Mouse (Mus musculus) gastrocnemius, adult 2 months (tissue): ENCODE results near the gene Zfp708. TPM values are rescaled to one million over a fixed set of nuclear protein-coding genes. Genes with fewer than 3 reads are reported as not detected.
"Not testable (repeated sequence)": the region's sequence is repeated elsewhere in the genome, so short reads cannot be mapped to it uniquely, and the experiment has no call there.

ENCODE experiments used
- DNase-seq: peaks from one replicate; pipeline ENCODE4 v3.0.0; 2022
- H3K27ac ChIP-seq: fragments of 200-600 bp; 2 replicates; pipeline ENCODE4 v1.8.1; 2022; ENCODE audit warnings: mild to moderate bottlenecking
- H3K4me3 ChIP-seq: fragments of 200-600 bp; 2 replicates; pipeline ENCODE4 v1.8.1; 2022; ENCODE audit warnings: mild to moderate bottlenecking, moderate library complexity
- CTCF ChIP-seq: fragments of 200-600 bp; IDR thresholded peaks from 2 replicates; pipeline ENCODE4 v1.8.1; 2022; ENCODE audit warnings: antibody characterized with exemption, mild to moderate bottlenecking, moderate library complexity
- intact Hi-C: fragments of 180-260 bp; cut with DNase I; formaldehyde crosslinking; loops from one replicate; pipeline ENCODE4 v1.15.1; 2025
- long read RNA-seq, 2 experiments: library from polyadenylated mRNA; stranded (forward); transcript quantifications; one replicate each; pipeline ENCODE4 v2.0.0; 2021
- total RNA-seq, 2 experiments: library from RNA; stranded (reverse); gene quantifications; 2 replicates each; pipeline ENCODE4 v1.2.3; 2021

Gene Zfp708
- 1 to 10 TPM in 1 of 2 experiments, under 1 TPM in 1; 0.17 to 1.6 TPM for total RNA-seq
- long read RNA-seq, experiment 1, partial matches to known transcripts: 0 of 1 reads
- long read RNA-seq, experiment 1, other reads (novel, unspliced or antisense): 0 of 1 reads
- long read RNA-seq, experiment 2, partial matches to known transcripts: 0 of 2 reads
- long read RNA-seq, experiment 2, other reads (novel, unspliced or antisense): 0 of 2 reads

GRCm38 (mm10) chr13:67097876-67098275, at the start of gene Zfp708:
Gene Zfp708 (minus strand): TSS chr13:67097976.
- no peak for DNase-seq
- intact Hi-C loops: no loop called here
- Histone ChIP-seq H3K4me3 (no peak within 1 kb of the TSS), H3K27ac (no peak within 1 kb of the TSS)
- TF ChIP-seq CTCF: no peak

- H3K27ac ChIP-seq: peak overlapping the region; percentile 88
Measured at GRCm38 (mm10) chr13:67128038-67128721, 30.4 kb upstream of the Zfp708 start.

GRCm38 (mm10) chr13:67127507-67127906, 29.7 kb upstream of the Zfp708 start:
- DNase-seq: not testable (repeated sequence)
- Histone ChIP-seq H3K4me3 (peak overlapping the region; percentile 69), H3K27ac (peak overlapping the region; percentile 88)
- intact Hi-C loops: loop anchor here (5.0 to 10.0 kb wide), 2 partner anchors 47 to 555 kb away; partner anchors contain the start of gene Rsl1

More at GRCm38 (mm10) chr13:67128038-67128721, 30.4 kb upstream of the Zfp708 start:
- intact Hi-C loops: loop anchor here (1.0 to 10.0 kb wide), 5 partner anchors 20 to 554 kb away; partner anchors contain the start of genes Gm28557 and Rsl1
- peak; percentile 35 for TF ChIP-seq CTCF
- H3K4me3 ChIP-seq: peak overlapping the region; percentile 69
- peak; percentile 82 for DNase-seq

- intact Hi-C loops: loop anchor here (10.0 kb wide), 1 partner anchor 50 kb away; the partner anchor contains the start of gene Rsl1
- no peak for DNase-seq
- H3K27ac ChIP-seq: no peak overlapping the region
- H3K4me3 ChIP-seq: no peak overlapping the region
- no peak for TF ChIP-seq CTCF
Measured at GRCm38 (mm10) chr13:67124460-67124859, 26.7 kb upstream of the Zfp708 start.

- DNase-seq, H3K27ac ChIP-seq, H3K4me3 ChIP-seq: not testable (repeated sequence)
- intact Hi-C loops: loop anchor here (10.0 kb wide), 1 partner anchor 53 kb away; the partner anchor contains the start of gene Rsl1
Measured at GRCm38 (mm10) chr13:67121360-67121759, 23.6 kb upstream of the Zfp708 start, which contains the start of gene Zfp759. Gene Zfp759 (plus strand): TSS chr13:67121660.

- intact Hi-C loops, H3K27ac ChIP-seq, H3K4me3 ChIP-seq, DNase-seq: not testable (repeated sequence)
Measured at GRCm38 (mm10) chr13:67116163-67116562, 18.4 kb upstream of the Zfp708 start, which contains the start of gene Rslcan18. Gene Rslcan18 (minus strand): TSS chr13:67116263.

GRCm38 (mm10) chr13:67113287-67113686, 15.5 kb upstream of the Zfp708 start:
- TF ChIP-seq CTCF: no peak

GRCm38 (mm10) chr13:67112096-67112495, 14.3 kb upstream of the Zfp708 start:
- intact Hi-C loops: no loop called here
- peak overlapping the region; percentile 67 for H3K4me3 ChIP-seq
- TF ChIP-seq CTCF: no peak
- no peak for DNase-seq
- H3K27ac ChIP-seq: peak overlapping the region; percentile 54; the same call in 1 of the 2 replicates

More at GRCm38 (mm10) chr13:67113287-67113686, 15.5 kb upstream of the Zfp708 start:
- H3K4me3 ChIP-seq: no peak overlapping the region
- DNase-seq: no peak
- intact Hi-C loops: no loop called here
- no peak overlapping the region for H3K27ac ChIP-seq

- peak; percentile 41 for DNase-seq
- intact Hi-C loops: loop anchor here (1.0 to 2.0 kb wide), 3 partner anchors 19 to 48 kb away; partner anchors contain the start of gene Zfp712
Measured at GRCm38 (mm10) chr13:67108821-67109206, 11.0 kb upstream of the Zfp708 start.

GRCm38 (mm10) chr13:67108194-67108820, 10.5 kb upstream of the Zfp708 start, which contains the start of gene Gm28557:
Gene Gm28557 (minus strand): TSS chr13:67108604.
- TF ChIP-seq CTCF: peak; percentile 90
- intact Hi-C loops: loop anchor here (1.0 to 2.0 kb wide), 3 partner anchors 20 to 48 kb away; partner anchors contain the start of gene Zfp712
- DNase-seq: peak; percentile 88
- peak within 1 kb of the TSS; percentile 95 for H3K27ac ChIP-seq
- H3K4me3 ChIP-seq: peak within 1 kb of the TSS; percentile 82

More at GRCm38 (mm10) chr13:67108821-67109206, 11.0 kb upstream of the Zfp708 start:
- peak; percentile 24; the same call in 1 of the 2 replicates for TF ChIP-seq CTCF
- Histone ChIP-seq H3K4me3 (peak overlapping the region; percentile 82), H3K27ac (peak overlapping the region; percentile 95)

GRCm38 (mm10) chr13:67107681-67108080, 9.9 kb upstream of the Zfp708 start:
- TF ChIP-seq CTCF: no peak
- DNase-seq: no peak
- Histone ChIP-seq H3K4me3 (peak overlapping the region; percentile 82), H3K27ac (peak overlapping the region; percentile 95)
- intact Hi-C loops: loop anchor here (1.0 to 2.0 kb wide), 3 partner anchors 21 to 47 kb away; partner anchors contain the start of gene Zfp712

GRCm38 (mm10) chr13:67090154-67090553, 7.6 kb downstream of the Zfp708 start:
- Histone ChIP-seq H3K27ac (no peak overlapping the region), H3K4me3 (no peak overlapping the region)
- TF ChIP-seq CTCF: no peak
- intact Hi-C loops: no loop called here
- no peak for DNase-seq
